Mouse (Mus musculus) spleen, adult 12 weeks (tissue): ENCODE measurements around the gene Spi1.
A peak's percentile ranks its signal among the peaks of the same experiment; 100 is the strongest.

Experiments
- DNase-seq: peaks from one replicate; pipeline ENCODE4 v3.0.0; 2022; ENCODE audit warnings: low spot score

Gene Spi1

GRCm38 (mm10) chr2:91068162-91068871, 13.9 kb upstream of the Spi1 start:
- no peak for DNase-seq

GRCm38 (mm10) chr2:91068872-91069165, 13.4 kb upstream of the Spi1 start:
- DNase-seq, result no peak

GRCm38 (mm10) chr2:91069306-91070000, 12.7 kb upstream of the Spi1 start:
- DNase-seq, result no peak

GRCm38 (mm10) chr2:91070076-91070800, 12.0 kb upstream of the Spi1 start, which contains the start of gene Slc39a13:
Slc39a13 (minus strand) TSS chr2:91070417.
- DNase-seq, result peak; percentile 93

- no peak for DNase-seq
These were observed 11.1 kb upstream of the Spi1 start for GRCm38 (mm10) chr2:91071059-91071458.

- no peak for DNase-seq
These were observed 10.1 kb upstream of the Spi1 start for GRCm38 (mm10) chr2:91072092-91072491.

GRCm38 (mm10) chr2:91077957-91078313, 4.3 kb upstream of the Spi1 start:
- no peak for DNase-seq

GRCm38 (mm10) chr2:91078314-91079025, 3.7 kb upstream of the Spi1 start:
- no peak for DNase-seq

- DNase-seq, result no peak
These were observed 3.2 kb upstream of the Spi1 start for GRCm38 (mm10) chr2:91079026-91079384.

- no peak for DNase-seq
These were observed 1.2 kb upstream of the Spi1 start for GRCm38 (mm10) chr2:91080784-91081513.

- DNase-seq, result peak; percentile 42
These were observed 654 bp downstream of the Spi1 start for GRCm38 (mm10) chr2:91082844-91083243.

- no peak for DNase-seq
These were observed 1.3 kb downstream of the Spi1 start for GRCm38 (mm10) chr2:91083366-91083940.

- DNase-seq, result no peak
These were observed 2.1 kb downstream of the Spi1 start for GRCm38 (mm10) chr2:91084179-91084820.

- no peak for DNase-seq
These were observed 3.6 kb downstream of the Spi1 start for GRCm38 (mm10) chr2:91085494-91086391.

GRCm38 (mm10) chr2:91086392-91087237, 4.4 kb downstream of the Spi1 start:
- DNase-seq, result no peak

- DNase-seq, result no peak
These were observed 5.3 kb downstream of the Spi1 start for GRCm38 (mm10) chr2:91087453-91087852.

GRCm38 (mm10) chr2:91088987-91089386, 6.8 kb downstream of the Spi1 start:
- no peak for DNase-seq

- no peak for DNase-seq
These were observed 8.0 kb downstream of the Spi1 start for GRCm38 (mm10) chr2:91090208-91090607.

GRCm38 (mm10) chr2:91090827-91091226, 8.6 kb downstream of the Spi1 start:
- DNase-seq, result no peak
